Mouse (Mus musculus) midbrain, embryonic 10.5 days (tissue): ENCODE results near the gene Fads6. TPM values are rescaled to one million over a fixed set of nuclear protein-coding genes. Genes with fewer than 3 reads are reported as not detected.

ENCODE experiments used
- DNase-seq: peaks from one replicate; pipeline ENCODE4 v3.0.0-alpha.2; 2017; ENCODE audit warnings: low spot score
- H3K27ac ChIP-seq: fragments of 300-500 bp; sonication (generic); replicated peaks from 2 replicates; pipeline ENCODE4 v1.5.1; 2016; ENCODE audit warnings: mild to moderate bottlenecking
- H3K27me3 ChIP-seq: fragments of 300-500 bp; sonication (generic); 2 replicates; pipeline ENCODE4 v1.6.1; 2016; ENCODE audit warnings: low read depth, mild to moderate bottlenecking; ENCODE audit not compliant: poor library complexity, severe bottlenecking
- H3K36me3 ChIP-seq: fragments of 300-500 bp; sonication (generic); 2 replicates; pipeline ENCODE4 v1.6.1; 2016; ENCODE audit warnings: mild to moderate bottlenecking, moderate library complexity
- H3K4me1 ChIP-seq: fragments of 300-500 bp; sonication (generic); 2 replicates; pipeline ENCODE4 v1.6.1; 2016
- H3K4me3 ChIP-seq: fragments of 300-500 bp; sonication (generic); 2 replicates; pipeline ENCODE4 v1.5.1; 2016; ENCODE audit warnings: mild to moderate bottlenecking, moderate library complexity
- H3K9me3 ChIP-seq: fragments of 300-500 bp; sonication (generic); replicated peaks from 2 replicates; pipeline ENCODE4 v1.6.1; 2016; ENCODE audit warnings: mild to moderate bottlenecking
- WGBS: fragments of 180-500 bp; shearing (Covaris S2); methylation state at CpG from one replicate; pipeline ENCODE4 v1.1.7; 2016; 5-methylcytosine and 5-hydroxymethylcytosine counted together
- polyA plus RNA-seq: library from polyadenylated mRNA; unstranded; fragments of >200 nt; fragmentation: Nextera tagmentation; extraction: Ambion mirVana; gene quantifications from 2 replicates; pipeline ENCODE4 v1.2.1, GENCODE M21; 2016

Fads6 gene
- polyA plus RNA-seq, 1 experiment from 2014 or later: 0.37 TPM

DNA sequence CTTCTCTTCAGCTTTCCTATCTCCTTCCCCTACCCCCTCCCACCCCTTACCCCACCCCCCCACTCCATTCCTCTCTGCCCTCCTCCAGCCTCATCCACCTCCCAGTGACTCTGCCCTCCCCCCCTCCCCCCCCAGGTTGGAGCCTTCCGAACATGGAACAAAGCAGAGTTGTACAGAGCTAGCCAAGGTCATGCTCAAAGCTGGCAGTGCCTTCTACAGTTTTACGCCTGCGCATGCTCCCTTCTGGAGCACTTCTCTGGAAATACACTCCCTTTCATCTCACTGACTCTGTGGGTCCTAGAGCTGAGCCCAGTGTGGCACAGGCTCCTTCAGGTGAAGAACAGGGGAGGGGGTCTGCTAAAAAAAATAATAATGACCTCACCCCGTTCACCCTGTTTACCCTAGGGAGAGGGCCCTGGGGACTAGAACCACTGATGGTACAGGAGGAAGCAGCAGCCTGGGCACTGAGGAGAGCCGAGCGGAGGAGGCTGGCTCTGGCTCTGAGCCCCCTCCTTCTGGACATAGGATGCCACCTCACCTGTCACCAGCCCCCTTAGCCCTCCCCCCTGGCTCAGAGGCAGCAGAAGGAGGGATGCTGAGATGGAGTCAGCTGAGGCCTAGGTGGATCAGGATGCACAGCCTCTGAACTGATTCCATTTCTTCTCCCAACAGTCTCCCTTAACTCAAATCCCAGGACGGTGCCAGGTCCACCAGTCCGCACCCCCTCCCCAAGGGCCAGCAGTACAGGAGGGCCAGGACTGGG, 14.6 kb downstream of the Fads6 start:
- 83% methylated on average over 8 of the region's 8 CpGs for WGBS
- Histone ChIP-seq H3K27ac (no peak overlapping the region), H3K27me3 (no peaks in the 10 kb centered on the region), H3K4me1 (peaks cover 7% of the 10 kb centered on the region), H3K9me3 (no peaks in the 10 kb centered on the region), H3K36me3 (no peaks in the 10 kb centered on the region), H3K4me3 (no peak overlapping the region)
- no peak for DNase-seq

DNA sequence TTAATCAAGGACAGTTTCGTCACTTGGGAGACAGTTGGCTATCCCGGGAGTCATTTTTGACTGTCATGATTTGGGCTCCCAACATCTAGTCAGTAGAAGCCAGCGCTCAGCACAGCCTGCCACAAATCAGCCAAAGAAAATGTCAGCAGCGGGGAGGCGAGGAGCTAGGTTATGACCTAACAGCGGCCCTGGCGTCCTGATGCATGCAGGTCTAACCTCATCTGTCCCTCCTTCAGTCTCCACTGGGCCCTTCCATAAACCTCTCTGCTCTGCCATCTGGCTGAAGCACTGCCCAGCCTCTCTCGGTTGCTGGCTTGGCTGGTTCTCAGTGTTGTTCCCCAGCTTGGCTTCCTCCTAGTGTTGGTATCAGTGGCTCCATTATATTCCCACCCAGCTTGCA, 15.2 kb downstream of the Fads6 start:
- H3K36me3 ChIP-seq: no peaks in the 10 kb centered on the region
- H3K27ac ChIP-seq: no peak overlapping the region
- WGBS: 82% methylated on average over 8 of the region's 8 CpGs
- no peaks in the 10 kb centered on the region for H3K27me3 ChIP-seq
- no peaks in the 10 kb centered on the region for H3K9me3 ChIP-seq
- H3K4me1 ChIP-seq: peaks cover 11% of the 10 kb centered on the region
- no peak overlapping the region for H3K4me3 ChIP-seq
- DNase-seq: no peak

DNA sequence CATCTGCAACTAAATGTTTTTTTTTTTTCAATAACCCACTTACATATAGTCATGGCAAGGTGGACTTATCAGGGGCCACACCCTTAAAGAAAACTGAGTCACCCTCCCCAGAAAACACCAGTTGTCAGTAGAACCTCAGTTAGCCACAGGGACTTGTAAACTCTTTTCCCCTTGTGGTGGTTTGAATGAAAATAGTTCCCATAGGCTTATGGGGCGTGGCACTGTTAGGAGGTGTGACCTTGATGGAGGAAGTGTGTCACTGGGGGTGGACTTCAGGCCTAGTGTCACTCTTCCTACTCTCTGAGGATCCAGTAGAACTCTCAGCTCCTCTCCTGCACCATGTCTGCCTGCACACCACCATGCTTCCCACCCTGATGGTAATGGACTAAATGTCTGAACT, 17.7 kb downstream of the Fads6 start:
- DNase-seq: no peak
- 65% methylated on average over 1 of the region's 1 CpGs for WGBS
- Histone ChIP-seq H3K9me3 (no peaks in the 10 kb centered on the region), H3K4me1 (peaks cover 31% of the 10 kb centered on the region), H3K4me3 (no peak overlapping the region), H3K36me3 (no peaks in the 10 kb centered on the region), H3K27me3 (no peaks in the 10 kb centered on the region), H3K27ac (no peak overlapping the region)

DNA sequence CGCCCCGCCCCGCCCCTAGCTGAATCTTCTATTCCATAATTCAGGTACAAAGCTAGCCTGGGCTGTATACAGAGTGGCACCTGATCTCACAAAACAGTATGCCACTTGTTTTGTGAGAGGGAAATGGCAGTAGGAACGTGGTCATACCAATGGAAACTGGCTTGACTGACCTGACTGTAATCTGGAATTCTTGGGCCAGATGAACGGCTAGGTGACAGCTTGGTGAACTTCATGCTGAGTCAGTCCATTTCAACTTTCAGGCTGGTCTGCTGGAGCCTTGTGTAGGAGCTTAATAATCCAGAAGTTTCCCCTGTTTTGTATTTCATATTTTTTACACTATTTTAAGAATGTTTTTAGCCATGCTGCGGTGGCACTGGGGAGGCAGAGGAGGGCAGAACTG, 19.3 kb downstream of the Fads6 start:
- Histone ChIP-seq H3K4me3 (peak overlapping the region; percentile 65), H3K9me3 (no peaks in the 10 kb centered on the region)

DNA sequence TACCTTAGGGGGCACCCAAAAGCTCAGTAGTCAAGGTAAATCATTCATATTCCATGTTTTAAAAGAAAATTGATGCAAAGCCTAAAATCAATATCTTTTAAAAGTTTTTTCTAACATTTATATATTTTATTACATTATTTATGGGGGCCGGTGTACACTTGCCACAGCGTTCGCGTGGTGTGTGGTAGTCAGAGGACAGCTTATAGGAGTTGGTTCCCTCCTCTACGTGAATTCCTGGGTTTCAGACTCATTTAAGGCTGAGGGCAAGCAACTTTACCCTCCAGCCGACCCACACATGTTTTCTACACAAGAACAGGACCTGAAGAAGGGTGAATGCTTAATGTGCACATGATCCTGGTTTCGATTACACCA, 19.9 kb downstream of the Fads6 start:
- H3K36me3 ChIP-seq: no peaks in the 10 kb centered on the region
- H3K4me3 ChIP-seq: peak overlapping the region; percentile 65
- no peaks in the 10 kb centered on the region for H3K9me3 ChIP-seq
- peaks cover 44% of the 10 kb centered on the region for H3K4me1 ChIP-seq
- DNase-seq: no peak
- H3K27me3 ChIP-seq: no peaks in the 10 kb centered on the region
- WGBS: 26% methylated on average over 7 of the region's 7 CpGs
- peak overlapping the region; percentile 88 for H3K27ac ChIP-seq

More for the DNA sequence above, 19.3 kb downstream of the Fads6 start:
- no peaks in the 10 kb centered on the region for H3K36me3 ChIP-seq
- no peaks in the 10 kb centered on the region for H3K27me3 ChIP-seq
- H3K4me1 ChIP-seq: peaks cover 39% of the 10 kb centered on the region
- DNase-seq: no peak
- 72% methylated on average over 6 of the region's 6 CpGs for WGBS
- H3K27ac ChIP-seq: no peak overlapping the region

DNA sequence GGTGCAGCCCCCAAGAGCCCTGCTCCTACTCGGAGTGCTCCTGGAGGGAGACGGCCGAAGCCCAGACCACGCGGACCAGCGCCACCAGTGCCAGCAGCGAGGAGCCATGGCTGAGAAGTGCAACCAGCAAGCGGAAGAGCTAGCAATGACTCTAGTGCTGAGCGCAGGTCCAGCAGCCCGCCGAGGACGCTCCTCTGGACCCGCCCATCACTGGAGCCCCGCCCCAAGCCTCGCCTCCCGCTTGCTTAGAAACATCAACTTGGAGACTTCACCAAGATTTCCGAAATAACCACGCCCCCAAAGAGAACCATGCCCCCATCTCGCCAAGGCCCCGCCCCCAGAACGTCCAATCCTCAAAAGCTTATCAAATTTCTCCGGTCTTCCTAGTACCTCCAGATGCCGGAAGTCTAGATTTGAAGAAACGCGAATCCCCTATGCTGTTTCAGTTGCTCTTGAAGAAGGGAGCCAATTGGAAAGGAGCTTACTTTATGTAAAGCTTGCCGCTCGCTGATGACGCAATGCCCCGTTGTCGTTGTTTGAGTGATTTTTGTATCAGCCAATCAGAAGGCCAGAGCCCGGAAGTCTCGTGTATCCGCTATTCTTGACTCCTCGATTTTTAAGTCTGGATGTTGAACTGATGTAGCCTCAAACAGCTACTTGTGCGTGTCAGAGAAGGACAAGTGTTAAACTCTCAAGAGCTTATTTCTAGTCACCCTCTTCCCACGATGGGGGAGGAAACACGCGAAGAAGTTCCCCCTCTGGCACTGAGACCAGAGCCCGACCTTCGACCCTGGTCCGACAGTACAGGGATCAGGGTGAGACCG, 20.5 kb downstream of the Fads6 start, which contains the start of gene Fdxr:
Fdxr (minus strand) TSS at position 271 of the 824 bp plus-strand sequence.
- Histone ChIP-seq H3K36me3 (no peaks in the 10 kb centered on the region), H3K27me3 (no peaks in the 10 kb centered on the region), H3K4me3 (peak within 1 kb of the TSS; percentile 65), H3K4me1 (peaks cover 41% of the 10 kb centered on the region), H3K9me3 (no peaks in the 10 kb centered on the region), H3K27ac (peak within 1 kb of the TSS; percentile 88)
- under 1% methylated on average over 42 of the region's 42 CpGs for WGBS
- DNase-seq: peak; percentile 98

DNA sequence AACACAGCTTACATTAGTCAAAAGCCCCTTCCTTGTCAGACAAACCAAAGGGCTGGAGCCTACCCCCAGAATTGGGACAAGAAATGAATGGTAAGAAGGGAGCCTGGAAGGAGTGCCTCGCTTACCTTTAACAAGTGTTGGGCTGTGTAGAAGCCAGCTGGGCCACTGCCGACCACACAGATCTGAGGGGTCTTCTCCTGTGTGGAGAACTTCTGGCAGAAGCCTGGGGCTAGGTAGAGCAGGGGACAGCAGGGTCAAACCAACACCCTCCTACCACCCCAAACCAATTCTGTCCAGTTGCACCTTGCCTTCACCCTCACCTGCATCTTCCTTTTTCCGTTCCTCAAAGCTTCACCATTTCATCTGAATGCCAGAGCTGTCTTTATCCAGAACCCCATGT, 21.5 kb downstream of the Fads6 start:
- peaks cover 41% of the 10 kb centered on the region for H3K4me1 ChIP-seq
- H3K9me3 ChIP-seq: no peaks in the 10 kb centered on the region
- DNase-seq: no peak
- peak overlapping the region; percentile 88; the same call in 1 of the 2 replicates for H3K27ac ChIP-seq
- H3K4me3 ChIP-seq: peak overlapping the region; percentile 65
- H3K27me3 ChIP-seq: peaks cover 5% of the 10 kb centered on the region; the same call in 1 of the 2 replicates
- WGBS: 73% methylated on average over 3 of the region's 3 CpGs
- H3K36me3 ChIP-seq: peaks cover 6% of the 10 kb centered on the region; the same call in 1 of the 2 replicates

DNA sequence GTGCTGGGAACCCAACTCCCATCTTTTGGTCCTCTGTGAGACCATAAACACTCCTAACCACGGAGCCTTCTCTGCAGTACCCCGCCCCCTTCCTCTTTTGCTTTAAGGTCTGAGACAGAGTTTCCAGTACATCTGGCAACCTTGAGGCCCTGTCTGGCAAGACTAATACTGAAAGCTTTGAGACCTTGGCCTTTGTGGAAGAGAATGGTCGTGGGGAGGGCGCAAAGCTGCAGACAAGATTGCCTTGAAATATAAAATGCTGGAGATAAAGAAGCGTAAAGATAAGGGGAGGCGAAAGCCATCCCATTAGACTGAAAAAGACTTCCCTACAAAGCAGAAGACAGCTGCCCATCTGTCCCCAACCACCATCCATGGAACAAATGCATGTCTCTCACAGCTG, 22.0 kb downstream of the Fads6 start:
- Histone ChIP-seq H3K27ac (no peak overlapping the region), H3K27me3 (peaks cover 5% of the 10 kb centered on the region; the same call in 1 of the 2 replicates), H3K4me3 (peak overlapping the region; percentile 65), H3K9me3 (no peaks in the 10 kb centered on the region), H3K36me3 (peaks cover 6% of the 10 kb centered on the region; the same call in 1 of the 2 replicates), H3K4me1 (peaks cover 44% of the 10 kb centered on the region)
- WGBS: 91% methylated on average over 6 of the region's 6 CpGs
- DNase-seq: no peak

DNA sequence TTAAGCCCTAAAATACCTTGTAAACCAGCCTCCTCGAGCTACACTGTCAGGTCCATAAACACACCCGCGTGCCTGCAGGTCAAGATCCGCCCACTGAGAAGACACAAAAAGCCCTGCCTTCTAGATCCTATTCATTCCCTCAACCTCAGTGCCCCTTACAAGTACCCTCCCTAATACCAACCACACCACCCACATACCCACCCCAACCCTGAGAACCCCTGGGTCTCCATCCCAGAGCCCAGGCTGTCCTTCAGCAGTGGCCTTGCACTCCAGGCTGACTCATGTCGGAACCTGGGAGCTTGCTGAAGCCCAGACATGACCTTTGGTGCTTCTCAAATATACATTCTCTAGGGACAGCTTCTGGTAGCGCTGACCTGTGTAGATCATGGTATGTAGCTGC, 22.7 kb downstream of the Fads6 start:
- Histone ChIP-seq H3K4me1 (peaks cover 51% of the 10 kb centered on the region), H3K27me3 (peaks cover 12% of the 10 kb centered on the region), H3K9me3 (no peaks in the 10 kb centered on the region), H3K27ac (no peak overlapping the region), H3K4me3 (no peak overlapping the region), H3K36me3 (peaks cover 6% of the 10 kb centered on the region; the same call in 1 of the 2 replicates)
- WGBS: 91% methylated on average over 6 of the region's 6 CpGs
- DNase-seq: no peak

DNA sequence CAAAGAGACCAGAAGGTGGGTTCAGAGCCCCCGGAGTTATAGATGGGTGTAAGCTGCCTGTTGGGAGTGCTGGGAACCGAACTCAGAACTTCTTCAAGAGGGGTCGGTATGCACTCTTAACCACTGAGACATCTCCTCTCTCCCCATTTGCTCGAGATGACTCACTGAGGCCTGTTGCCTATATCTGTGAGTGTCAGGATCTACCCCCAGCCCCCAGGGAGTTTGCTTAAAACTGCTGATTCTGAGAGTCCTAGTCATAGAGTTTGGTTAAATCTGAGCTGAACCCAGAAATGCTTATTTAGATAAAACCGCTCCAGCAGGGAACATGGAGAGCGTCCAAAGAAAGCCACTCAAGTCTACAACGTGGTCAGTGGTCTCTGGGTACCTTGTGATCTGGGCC, 23.3 kb downstream of the Fads6 start:
- Histone ChIP-seq H3K4me1 (peaks cover 53% of the 10 kb centered on the region), H3K4me3 (no peak overlapping the region), H3K27ac (no peak overlapping the region), H3K9me3 (no peaks in the 10 kb centered on the region), H3K36me3 (peaks cover 12% of the 10 kb centered on the region; the same call in 1 of the 2 replicates), H3K27me3 (peaks cover 18% of the 10 kb centered on the region)
- WGBS: 85% methylated on average over 7 of the region's 7 CpGs
- no peak for DNase-seq

DNA sequence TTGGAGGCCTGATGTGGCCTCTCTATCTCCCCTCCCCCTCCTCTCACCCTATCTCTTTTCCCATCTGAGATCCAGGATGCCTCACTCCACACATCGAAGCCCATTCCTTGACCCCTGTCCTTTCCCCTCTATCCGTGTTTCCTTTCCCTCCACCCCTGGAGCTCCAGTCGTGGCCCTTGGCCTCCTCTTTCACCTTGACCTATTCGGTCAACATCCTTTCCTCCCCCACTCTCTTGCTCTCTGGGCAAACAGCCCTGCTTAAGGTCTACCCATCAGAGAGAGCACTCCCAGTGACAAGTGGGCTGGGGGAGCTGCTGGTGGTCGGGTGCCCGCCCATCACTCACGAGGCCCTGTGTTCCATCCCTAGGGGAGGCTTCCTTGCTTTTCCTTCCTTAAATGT, 23.7 kb downstream of the Fads6 start:
- Histone ChIP-seq H3K36me3 (peaks cover 17% of the 10 kb centered on the region), H3K4me3 (no peak overlapping the region), H3K9me3 (no peaks in the 10 kb centered on the region), H3K27ac (no peak overlapping the region; the same call in 1 of the 2 replicates), H3K4me1 (peaks cover 53% of the 10 kb centered on the region), H3K27me3 (peaks cover 23% of the 10 kb centered on the region)
- WGBS: 69% methylated on average over 7 of the region's 7 CpGs
- no peak for DNase-seq

DNA sequence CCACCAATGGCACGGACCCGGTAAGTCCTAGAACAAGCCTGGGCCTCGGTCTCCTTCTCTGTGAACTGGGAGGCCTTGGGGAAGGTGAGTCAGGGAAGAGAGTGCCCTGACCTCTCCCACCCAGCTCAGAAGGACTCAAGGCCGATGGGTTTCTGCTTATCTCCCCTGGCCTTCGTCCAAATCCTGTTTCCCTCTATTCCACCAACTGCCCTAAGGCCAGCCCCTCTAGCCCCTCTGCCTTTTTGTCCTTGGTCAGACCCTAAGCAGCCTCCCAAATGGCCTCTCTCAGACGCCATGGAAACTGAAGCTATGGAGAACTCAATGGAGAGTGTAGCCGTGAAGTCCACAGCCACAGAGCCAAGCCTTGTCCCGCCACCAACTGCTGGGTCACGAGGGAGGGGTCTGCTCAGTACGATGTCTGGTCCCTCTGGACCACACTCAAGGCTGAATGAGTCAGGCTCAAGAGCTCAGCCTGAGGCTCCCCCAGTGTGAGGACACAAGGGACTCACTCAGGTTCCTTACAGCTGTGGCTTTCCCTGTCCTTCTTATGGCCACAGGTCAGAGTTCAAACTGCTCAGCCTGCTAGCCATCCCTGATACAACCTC, 24.5 kb downstream of the Fads6 start:
- no peak for DNase-seq
- Histone ChIP-seq H3K4me3 (no peak overlapping the region), H3K4me1 (peaks cover 50% of the 10 kb centered on the region), H3K27ac (peak overlapping the region; percentile 33; the same call in 1 of the 2 replicates), H3K9me3 (no peaks in the 10 kb centered on the region), H3K36me3 (peaks cover 24% of the 10 kb centered on the region), H3K27me3 (peaks cover 30% of the 10 kb centered on the region)
- 80% methylated on average over 10 of the region's 10 CpGs for WGBS
